Mouse (Mus musculus): Measurements from ENCODE around the gene Adam11. TPM values are rescaled to one million over a fixed set of nuclear protein-coding genes. Genes with fewer than 3 reads are reported as not detected.

Adam11 gene
- total RNA-seq, 1 experiment from 2014 or later: 4.7 TPM

DNA sequence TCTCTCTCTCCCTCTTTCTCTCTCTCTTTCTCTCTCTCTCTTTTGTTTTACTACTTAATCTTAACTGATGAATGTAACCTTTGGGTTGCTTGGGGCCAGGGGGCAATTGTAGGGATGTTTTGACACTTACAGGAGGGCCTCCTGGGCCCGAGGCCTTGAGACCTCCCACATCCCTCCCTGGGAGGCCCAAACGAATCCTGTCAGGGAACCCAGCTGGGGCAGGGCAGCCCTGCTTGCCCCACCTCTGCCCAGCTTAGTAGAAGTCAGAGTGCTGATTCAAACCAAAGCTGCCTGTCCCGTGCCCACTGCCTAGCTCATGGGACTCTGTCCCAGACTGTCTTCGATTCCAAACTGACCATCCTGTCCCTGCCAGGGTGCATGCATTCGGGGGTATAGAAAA lies 17.4 kb downstream of the Adam11 start:
- no peak for DNase-seq

DNA sequence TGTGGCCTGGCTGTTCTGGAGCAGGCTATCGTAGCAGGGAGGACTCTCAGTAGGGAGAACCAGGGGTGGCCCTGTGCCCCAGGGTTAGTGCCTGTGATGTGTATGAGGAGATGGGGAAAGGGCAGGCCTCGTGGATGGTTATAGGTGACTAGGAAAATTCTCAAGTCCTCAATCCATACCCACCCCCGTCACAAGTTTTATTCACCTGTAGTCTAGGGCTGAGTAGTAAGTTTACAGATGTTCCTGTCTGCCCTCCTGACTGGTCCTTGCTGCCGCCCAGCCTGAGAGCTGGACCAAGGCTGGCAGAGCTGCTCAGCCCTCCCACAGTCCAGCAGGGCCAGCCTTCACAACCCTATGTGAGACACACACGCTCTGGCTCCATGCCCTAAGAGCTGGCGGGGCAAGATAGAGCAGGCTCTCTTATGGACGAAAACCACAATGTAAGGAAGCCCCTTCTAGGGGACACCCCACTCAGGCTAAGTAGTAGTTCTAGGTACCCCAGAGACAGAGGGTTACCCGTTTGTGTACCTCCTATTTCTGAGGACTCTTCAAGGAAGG lies 17.9 kb downstream of the Adam11 start:
- no peak for DNase-seq

DNA sequence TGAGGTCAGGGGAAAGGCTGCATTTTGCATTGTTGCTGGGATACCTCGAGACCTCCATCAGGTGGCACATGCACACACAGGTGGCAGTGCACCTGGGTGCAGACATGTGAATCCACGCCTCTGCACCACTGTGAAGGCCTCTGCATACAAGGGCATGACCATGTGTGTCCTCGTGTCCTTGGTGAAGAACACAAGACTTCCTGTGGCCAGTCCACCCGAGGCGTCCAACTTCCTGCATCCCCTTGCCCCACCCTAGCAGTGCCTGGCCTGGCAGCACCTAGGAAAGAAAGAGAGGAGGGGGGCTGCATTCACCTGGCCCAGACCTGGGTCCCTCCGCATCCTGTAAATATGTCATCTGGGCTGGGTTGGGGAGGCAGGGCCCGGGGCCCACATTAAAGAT lies 18.6 kb downstream of the Adam11 start:
- no peak for DNase-seq

DNA sequence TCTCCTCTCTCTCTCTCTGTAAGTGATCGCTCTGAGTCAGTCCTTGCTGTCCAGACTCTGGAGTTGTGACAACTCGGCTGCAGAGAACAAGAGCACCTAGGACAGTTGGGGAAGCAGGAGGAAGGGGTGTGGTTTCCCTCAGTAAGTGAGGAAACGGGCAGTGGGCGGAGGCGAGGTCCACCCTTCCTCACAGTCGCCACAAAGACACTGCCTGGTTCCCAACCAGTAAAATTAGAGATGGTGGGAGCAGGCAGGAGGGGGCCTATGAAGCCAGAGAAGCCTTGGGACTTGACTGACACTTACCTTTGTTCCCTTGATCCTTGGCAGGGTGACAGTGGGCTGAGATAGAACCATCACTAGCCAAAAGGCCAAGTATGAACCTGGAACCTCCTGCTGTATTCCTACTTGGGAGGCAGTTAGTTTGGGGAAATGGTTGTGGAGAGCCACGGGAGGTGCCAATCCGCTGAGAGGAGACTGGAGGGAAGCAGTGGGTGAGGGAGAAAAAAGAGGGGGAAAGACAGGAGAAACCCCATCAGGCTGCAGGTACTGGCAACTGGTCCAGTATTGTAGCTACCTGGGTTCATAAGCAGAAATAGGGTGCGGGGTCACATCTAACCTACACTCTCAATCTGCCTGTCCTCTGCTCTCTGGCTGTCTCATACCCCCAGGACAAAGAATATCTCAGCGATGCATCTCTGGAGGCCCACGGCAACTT lies 19.2 kb downstream of the Adam11 start:
- no peak for DNase-seq

DNA sequence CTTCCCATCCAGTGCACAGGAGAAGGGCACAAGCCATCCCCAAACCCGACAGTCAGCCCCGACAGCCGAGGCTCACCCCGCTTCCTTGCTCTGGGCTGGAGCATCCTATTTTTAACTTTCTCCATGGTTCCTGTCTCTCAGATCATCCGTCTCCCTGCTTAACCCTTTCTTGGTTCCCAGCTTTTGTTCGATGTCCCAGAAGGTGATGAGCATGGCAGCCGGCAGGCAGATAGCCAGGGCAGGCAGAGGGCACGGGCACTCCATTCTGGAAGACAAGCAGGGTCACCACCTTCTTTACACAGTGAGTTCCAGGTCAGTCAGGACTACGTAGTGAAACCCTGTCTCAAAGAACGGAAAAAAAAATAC lies 19.7 kb downstream of the Adam11 start:
- DNase-seq: no peak

DNA sequence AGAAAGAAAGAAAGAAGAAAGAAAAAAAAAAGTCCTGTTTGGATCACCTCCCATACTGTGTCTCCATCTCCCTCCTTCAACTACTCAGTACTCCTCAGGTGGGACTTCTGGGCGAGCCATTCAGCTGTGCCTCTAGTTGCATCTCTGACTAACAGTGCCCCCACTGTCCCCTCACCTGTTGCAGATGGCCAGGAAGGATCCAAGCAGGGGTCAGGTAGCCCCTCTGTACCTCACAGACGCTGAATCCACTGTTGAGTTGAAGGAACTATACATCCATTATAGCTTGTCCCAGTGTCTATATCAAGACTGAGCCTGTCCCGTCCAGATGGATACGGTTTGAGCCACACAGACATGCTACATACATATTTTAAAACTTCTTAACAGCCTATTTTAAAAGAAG lies 20.3 kb downstream of the Adam11 start:
- DNase-seq: no peak

DNA sequence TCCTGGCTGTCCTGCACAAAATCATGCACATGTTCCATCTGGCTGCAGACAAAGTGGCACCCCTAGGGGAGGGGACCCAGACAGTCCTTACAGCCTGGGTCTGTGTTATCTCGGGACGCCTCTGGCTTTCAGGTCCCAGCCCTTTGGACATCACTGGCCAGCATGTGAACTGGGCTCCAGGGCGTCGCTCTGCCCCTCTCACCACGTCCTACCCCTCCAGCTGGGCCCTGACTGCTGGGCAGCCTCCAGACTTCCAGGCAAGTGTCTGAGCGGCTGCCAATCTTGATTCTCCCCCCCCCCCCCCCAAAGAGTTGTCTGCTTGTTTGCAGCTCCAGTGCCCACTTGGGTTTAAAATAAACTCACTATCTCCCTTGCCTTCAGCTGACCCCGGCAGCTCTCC lies 22.2 kb downstream of the Adam11 start:
- no peak for DNase-seq

DNA sequence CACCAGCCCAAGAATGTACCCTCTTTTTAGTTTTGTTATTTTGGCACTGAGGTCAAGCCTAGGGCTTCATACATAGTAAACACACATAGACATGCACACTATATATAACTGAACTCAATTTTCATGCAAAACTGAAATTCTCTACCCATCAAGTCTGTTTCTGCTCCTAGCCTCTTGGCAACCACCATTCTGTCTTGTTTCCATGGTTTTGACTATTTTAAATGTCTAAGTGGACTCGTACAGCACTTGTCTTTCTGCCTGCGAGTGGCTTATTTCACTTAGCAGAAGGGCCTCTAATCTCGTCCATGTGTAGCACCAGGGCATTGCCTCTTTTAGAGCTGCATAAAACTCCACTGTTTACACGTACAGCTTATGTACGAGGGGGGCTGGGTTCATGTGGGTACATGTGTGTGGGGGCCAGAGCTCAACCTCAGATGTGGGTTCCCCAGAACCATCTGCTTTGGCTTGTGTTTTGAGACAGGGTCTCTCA lies 26.5 kb downstream of the Adam11 start:
- DNase-seq: no peak

DNA sequence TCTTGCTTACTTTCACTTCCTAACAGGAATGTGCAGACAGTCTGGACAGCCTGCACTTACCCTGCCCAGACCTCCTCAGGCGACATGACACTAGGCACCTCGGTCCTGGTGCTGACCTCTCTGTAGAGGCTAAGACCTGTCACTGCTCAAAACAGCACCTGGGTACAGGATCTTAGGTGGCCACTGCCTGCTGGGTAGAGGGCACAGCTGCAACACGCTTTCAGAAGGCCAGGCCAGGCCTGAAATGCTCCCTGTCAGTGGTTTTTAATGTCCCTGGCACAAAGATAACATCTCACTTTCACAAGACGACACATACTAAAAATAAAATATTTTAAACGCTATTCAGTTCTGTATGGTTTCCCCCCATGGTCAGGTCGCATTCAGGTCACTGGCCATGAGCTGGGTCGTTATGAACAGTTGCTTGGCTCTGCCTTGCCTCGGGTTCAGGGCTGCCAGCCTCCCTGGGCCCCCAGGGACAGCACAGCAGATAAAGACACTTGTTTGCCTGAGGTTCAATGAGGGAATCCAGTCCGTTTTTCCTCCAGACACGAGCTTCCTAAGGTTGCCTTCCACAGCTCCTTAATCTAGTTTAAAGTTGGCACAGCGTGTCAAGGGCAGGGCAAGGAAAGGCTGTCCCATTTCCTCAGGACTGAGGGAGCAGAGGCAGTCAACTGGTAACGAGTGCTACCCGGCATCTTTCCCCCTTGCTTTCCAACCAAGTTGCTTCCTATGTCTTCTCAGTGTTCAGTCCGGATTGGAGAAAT lies 30.6 kb downstream of the Adam11 start:
- DNase-seq: no peak

DNA sequence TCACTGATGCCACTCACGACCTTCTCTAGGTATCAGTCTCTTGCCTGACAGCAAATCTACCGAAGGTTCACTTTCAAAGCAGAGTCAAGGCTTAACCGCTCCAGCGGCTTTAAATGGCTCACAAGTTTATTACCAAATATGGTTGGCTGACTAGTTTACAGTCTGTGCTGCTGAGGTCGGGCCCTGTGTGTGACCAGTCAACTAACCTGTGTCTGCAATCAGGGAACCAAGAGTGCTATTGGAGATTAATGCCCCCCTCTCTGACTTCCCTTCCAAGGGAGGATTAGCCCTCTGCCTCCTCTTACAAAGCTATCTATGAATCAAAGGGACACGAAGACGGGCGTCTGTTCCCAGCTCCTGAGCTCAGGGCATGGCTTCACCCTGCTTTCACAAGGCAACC lies 32.9 kb downstream of the Adam11 start:
- DNase-seq: no peak

DNA sequence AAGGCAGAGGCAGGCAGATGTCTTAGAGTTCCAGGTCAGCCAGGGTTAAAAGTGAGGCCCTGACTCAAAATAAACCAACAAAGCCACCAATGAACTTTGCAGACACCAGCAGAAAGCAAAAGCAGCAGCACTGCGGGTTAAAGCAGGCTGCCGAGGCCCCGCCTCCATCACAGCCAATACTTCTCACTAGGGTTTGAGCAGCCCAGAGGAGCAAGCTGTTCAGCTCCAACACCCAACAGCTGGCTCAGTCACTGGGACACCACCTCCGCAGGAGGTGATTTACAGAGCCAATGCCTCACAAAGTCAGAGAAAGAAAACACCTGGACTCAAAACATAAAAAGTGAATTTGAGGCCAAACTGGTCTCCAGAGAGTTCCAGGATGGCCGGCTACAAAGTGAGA lies 42.2 kb downstream of the Adam11 start:
- no peak for DNase-seq

DNA sequence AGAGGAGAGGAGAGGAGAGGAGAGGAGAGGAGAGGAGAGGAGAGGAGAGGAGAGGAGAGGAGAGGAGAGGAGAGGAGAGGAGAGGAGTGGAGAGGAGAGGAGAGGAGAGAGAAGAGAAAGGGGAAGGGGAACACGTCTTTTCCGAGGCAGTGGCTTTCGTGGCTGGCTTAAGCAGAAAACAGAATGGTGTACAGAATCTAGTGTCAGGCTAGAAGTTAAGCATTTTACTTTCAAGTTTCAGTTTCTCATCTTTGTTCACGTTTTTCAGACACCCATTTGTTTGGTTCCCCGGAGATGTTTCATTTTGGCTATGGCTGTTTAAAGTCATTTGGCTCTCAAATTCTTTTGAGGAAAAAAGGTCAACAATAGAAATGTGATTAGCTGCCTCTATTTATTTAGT lies 47.0 kb downstream of the Adam11 start:
- no peak for DNase-seq

DNA sequence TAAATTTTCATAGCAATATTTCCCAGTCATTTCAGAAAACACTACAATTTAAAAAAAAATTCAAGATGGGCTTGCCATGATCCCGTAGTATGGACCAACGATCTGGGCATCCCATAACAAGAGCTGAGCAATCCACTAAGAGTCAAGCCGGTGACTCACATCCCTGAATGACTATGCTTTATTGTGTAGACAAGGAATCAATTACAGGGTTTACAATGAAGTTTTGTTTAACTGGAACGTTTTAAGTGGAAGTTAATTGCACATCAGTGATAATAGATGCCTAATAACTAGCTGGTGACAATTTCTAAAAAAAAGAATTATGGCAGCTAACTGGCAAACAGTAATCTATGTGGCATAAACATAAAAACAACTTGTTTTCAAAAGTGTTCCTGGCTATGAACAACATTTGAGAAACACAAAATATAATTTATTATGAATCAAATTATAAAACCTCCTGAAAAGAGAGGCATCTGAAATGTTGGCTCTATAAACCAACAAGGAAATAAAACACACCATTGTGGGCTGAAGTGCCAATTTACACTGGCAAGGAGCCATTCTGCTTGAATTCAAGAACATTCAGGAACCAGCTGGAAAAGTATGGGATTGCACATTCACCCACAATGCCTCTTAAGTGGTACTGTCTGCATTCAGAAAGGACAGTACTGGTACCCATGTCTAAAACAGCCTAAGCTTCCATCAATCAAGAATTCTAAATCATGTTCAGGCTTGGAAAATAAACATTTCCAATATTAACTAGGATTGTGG lies 49.7 kb downstream of the Adam11 start:
- DNase-seq: no peak

DNA sequence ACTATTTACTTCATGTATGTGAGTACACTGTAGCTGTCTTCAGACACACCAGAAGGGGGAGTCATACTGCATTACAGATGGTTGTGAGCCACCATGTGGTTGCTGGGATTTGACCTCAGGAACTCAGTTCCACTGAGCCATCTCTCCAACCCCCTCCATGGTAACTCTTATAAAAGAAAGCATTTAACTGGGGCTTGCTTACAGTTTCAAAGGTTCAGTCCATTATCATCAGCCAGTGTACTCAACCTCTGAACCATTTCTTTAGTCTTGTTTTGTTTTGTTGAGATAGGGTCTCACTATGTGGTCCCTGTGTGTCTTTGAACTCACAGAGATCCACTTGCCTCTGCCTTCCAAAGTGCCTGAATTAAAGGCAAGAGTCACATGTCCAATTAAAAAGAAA lies 53.6 kb downstream of the Adam11 start:
- DNase-seq: no peak

DNA sequence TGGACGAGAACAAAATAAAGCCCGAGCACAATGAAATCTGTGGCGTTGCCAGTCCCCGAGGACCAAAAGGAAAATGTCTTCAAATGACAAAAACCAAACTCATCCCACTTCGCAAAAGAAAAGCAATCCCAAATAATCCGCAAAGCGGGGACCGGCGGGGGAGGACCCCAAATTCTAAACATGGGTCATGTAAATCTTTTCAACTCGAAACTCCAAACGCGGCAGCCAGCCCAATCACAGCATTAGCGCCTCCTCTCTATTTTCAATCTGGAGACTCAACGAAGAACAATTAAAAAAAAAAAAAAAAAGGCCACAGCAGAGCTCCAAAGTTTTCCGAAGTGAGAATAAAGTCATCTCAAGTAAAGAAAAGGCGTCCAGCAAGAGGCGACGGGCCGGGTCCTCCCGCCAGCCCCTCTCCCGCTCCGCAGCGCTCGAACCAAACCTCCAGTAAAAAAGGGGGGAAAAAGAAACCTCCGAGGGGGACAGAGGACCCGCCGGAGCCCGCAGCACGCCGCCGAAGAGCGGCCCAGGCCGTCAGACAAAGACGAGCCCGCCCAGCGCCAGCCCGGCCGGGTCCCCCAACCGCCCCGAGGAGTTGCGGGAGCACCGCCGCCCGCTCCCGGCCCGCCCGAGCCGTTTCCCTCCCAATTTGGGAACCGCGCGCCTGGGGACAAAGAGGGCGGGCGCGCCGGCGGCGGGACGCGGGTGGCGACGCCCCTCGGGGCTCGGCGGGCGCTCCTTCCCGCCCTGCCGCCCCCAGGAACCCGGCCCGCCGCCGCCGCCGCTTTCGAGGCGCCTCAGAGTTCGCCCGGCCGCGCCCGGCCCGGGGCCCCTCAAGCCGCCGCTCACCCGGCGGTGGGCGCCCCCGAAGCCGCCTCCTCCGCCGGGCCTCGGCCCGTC lies 57.1 kb downstream of the Adam11 start:
- DNase-seq: peak; percentile 57

DNA sequence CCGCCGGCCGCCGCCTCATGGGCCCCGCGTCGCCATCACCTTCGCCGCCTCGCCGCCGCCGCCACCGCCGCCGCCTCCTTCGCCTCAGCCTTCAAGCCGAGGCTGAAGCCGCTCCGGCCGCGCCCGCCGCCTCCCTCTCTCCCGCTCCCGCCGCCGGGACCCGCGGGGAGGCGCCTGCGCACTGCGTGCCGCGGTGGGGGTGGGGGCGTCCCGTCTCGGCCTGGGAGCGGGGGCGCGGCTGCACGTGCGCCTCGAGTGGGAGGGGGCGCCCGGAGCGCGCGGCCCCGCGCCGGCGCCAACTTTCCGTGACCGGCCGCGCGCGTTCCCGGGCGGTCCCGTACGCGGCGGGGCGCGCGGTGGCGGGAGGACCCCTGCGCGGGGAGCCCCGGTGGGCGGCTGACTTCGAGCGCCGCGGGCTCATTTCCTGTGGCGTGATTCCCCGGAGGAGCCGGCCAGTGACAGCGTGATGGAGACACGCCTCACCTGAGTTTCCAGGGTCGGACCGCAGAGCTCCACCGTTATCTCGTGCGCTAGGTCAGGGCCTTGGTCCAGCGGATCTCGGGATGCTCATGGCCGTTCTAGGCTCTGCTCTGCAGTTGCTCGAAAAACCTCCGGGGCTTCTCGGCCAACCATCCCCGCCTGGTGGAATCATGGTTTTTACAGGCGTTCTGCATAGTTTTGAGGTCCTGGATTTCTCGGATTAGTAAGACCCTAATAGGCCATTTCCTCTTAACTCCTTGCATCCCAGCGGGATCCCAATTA lies 58.0 kb downstream of the Adam11 start, which contains the start of gene Gjc1:
Gjc1 (minus strand) TSS at position 680 of the 762 bp plus-strand sequence.
- DNase-seq: peak; percentile 86

DNA sequence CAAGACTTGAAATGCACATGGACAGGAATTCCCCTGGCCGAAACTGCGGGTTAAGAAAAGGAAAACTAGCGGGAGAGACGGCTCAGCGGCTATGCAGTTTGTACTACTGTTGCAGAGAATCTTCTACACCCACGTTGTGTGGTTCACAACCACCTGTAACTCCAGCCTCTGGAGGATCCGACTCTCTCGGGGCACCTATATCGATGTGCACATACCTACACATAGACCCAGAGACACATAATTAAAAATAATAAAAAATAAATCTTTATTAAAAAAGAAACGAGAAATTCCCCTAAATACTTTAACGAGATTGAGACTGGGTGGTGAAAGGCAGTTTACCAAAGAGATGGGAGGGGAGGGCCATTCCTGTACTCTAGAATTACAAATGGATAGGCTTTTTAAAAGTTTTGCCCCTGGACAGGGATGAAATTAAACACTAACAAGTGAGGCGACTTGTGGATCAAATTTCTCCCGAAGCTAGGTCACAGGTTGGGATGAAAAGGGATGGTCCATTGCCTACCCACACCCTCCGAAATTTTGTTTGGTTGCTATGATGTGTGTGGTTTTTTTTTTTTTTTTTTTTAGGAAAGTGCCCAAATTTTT lies 58.6 kb downstream of the Adam11 start:
- no peak for DNase-seq

DNA sequence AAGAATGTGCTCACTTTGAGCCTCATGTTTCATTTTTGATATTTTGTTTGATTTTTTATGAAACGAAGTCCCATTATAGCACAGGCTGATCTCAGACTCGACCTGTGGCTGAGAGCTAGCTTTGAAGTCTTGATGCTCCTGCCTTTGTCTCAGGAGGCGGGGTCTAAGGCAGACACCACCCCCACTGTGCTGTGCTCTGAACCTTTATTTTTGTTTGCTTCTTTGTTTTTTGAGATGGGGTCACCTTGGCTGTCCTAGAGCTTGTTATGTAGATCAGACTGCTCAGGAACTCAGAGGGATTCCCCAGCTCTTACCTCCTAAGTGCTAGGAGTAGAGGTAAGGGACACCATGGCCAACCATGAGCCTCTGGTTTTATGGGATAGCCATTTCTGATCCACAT lies 59.2 kb downstream of the Adam11 start:
- DNase-seq: no peak

DNA sequence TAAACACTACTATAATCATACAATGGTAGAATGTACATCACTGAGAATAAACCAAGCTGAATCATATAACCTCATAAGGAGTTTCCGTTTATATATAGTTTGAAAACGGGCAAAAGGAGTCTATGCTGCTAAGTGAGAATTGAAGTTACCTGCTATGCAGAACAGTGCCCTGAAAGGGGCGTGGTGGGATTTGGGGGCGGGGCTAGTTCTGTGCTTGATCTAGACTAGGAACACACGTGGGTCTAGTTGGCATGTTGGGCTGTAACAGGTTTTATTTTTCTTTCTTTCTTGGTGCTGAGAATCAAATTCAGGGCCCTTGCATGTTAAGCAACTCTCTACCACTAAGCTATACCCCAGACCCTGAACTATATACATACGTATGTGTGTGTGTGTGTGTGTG lies 60.0 kb downstream of the Adam11 start:
- no peak for DNase-seq

DNA sequence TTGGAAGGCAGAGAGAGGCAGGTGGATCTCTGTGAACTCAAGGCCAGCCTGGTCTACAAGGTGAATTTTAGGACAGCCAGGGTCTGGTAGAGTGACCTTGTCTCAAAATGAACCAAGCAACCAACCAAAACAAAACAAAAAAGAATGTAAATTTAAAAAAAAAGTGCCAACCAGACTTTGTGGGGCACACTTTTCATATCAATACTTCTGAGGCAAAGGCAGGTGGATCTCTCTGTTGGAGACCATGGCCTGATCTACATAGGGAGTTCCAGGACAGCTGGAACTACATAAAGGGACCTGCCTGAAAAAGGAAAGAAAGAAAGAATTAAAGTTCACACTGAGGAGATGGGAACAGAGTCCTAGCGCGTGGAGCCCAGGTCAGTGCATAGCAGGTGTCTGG lies 65.2 kb downstream of the Adam11 start:
- DNase-seq: no peak

Measured in adrenal gland, postnatal 25 days (tissue).